8 mouse cellular contexts compared by ENCODE assay signal in the genomic region with DNA sequence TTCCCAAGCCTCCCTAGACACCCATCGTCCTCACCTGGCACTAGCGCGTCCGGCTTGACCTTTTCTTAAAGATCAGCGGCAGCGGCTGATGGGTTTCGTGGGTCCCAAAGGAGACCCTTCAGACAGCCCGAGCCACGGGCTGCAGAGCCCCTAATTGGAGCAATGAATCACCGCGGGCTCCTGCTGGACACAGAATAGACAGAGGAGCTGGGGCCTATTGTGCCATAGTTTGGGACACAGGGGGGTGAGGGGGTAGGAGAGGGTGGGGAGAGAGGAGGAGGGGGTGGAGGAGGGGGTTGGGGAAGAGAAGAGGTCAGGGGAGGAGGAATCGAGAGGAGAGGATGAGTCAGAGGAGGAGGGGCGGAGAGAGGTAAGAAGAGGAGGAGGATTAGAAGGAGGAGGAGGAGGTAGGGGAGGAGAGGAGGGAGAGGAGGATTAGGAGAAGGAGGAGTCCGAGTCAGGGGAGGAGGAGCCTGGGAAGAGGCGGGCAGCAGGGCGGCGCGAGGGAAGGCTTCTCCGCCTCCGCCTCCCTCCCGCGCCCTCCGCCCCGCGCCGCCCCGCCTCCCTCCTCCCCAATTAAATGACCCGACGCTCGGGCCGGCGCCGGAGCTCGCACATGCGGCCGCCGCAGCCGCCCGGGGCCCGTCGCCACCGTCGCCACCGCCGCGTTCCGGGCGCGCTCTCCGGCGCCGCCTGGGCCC. TPM values are rescaled to one million over a fixed set of nuclear protein-coding genes. Genes with fewer than 3 reads are reported as not detected.
DNase-seq lines count a peak whose midpoint lies in the region; ATAC-seq lines count a peak whose summit lies in the region.

TSS of gene Gse1 (plus strand) at position 566 of the 701 bp plus-strand sequence.

- DNase-seq in ovary, adult 18-20 months (ENCODE audit: low spot score): peak; percentile 83
- DNase-seq in ovary, postnatal 10 days (ENCODE audit: low spot score): no peak
- peak; percentile 87 for DNase-seq in gastrocnemius, postnatal 25 days
- DNase-seq in induced T-regulatory cell, adult 2 months (ENCODE audit: low read depth): peak; percentile 66
- DNase-seq in left cerebral cortex, postnatal 10 days (ENCODE audit: extremely low spot score in 1 of 2, low spot score in 2 of 2): peak in 1 of 2 experiments; percentile 87
- peak; percentile 88 for DNase-seq in skeletal muscle tissue, adult 2 months (ENCODE audit: low read depth, low spot score)

- intact Hi-C loops in left cerebral cortex, postnatal 10 days (cut with DNase I): no loop called here

- peak; percentile 47 for ATAC-seq in common myeloid progenitor, adult 5-6 weeks (replicated peaks; ENCODE audit: low read depth, poor library complexity, severe bottlenecking)
- peak; percentile 72 for ATAC-seq in megakaryocyte progenitor cell, adult 5-6 weeks (replicated peaks; ENCODE audit: poor library complexity)

RNA-seq across cellular contexts. Expression of gene Gse1, which starts in this region (rescaled TPM):
- total RNA-seq in common myeloid progenitor, adult 5-6 weeks (2017): 30.5 and 46.6 TPM in 2 replicates
- total RNA-seq in gastrocnemius, postnatal 25 days (2021): 10 to 100 TPM; 23.1 to 27.1 TPM
- total RNA-seq in left cerebral cortex, postnatal 10 days (2021): 10 to 100 TPM; 41.7 to 45.3 TPM
- total RNA-seq in megakaryocyte progenitor cell, adult 5-6 weeks (2015): 32.0 and 32.6 TPM in 2 replicates
- 10.0 and 11.2 TPM in 2 replicates for total RNA-seq in megakaryocyte progenitor cell, adult 5-6 weeks (2017)
